Mouse (Mus musculus) liver, postnatal 0 days (tissue): ENCODE results near the gene Brinp2. TPM values are rescaled to one million over a fixed set of nuclear protein-coding genes. Genes with fewer than 3 reads are reported as not detected.
A peak's percentile ranks its signal among the peaks of the same experiment; 100 is the strongest.

Source experiments
- ATAC-seq: fragments of 200-750 bp; cut with Nextera tagmentation; 2 replicates; pipeline ENCODE4 v1.8.0; 2017; ENCODE audit warnings: mild to moderate bottlenecking, moderate library complexity
- DNase-seq: peaks from one replicate; pipeline ENCODE4 v3.0.0-alpha.2; 2016
- H3K27ac ChIP-seq: fragments of 300-500 bp; sonication (generic); 2 replicates; pipeline ENCODE4 v1.5.1; 2014; ENCODE audit warnings: antibody characterized with exemption, moderate library complexity, mild to moderate bottlenecking, low read depth
- H3K27me3 ChIP-seq: fragments of 300-500 bp; sonication (generic); 2 replicates; pipeline ENCODE4 v1.6.1; 2014; ENCODE audit warnings: low read length, control low read depth, mixed read lengths; ENCODE audit not compliant: insufficient read depth
- H3K36me3 ChIP-seq: fragments of 300-500 bp; sonication (generic); replicated peaks from 2 replicates; pipeline ENCODE4 v1.6.1; 2014; ENCODE audit warnings: mild to moderate bottlenecking, control low read depth, low read length, moderate library complexity, mixed read lengths; ENCODE audit not compliant: insufficient read depth
- H3K4me1 ChIP-seq: fragments of 300-500 bp; sonication (generic); 2 replicates; pipeline ENCODE4 v1.6.1; 2014; ENCODE audit warnings: antibody characterized with exemption, mild to moderate bottlenecking, control low read depth; ENCODE audit not compliant: insufficient read depth
- H3K4me2 ChIP-seq: fragments of 300-500 bp; sonication (generic); 2 replicates; pipeline ENCODE4 v1.6.1; 2014; ENCODE audit warnings: low read depth, mild to moderate bottlenecking, low read length, moderate library complexity, mixed read lengths
- H3K4me3 ChIP-seq: fragments of 300-500 bp; sonication (generic); 2 replicates; pipeline ENCODE4 v1.5.1; 2014; ENCODE audit warnings: low read depth, low read length
- H3K9ac ChIP-seq: fragments of 300-500 bp; sonication (generic); replicated peaks from 2 replicates; pipeline ENCODE4 v1.6.1; 2014; ENCODE audit warnings: mild to moderate bottlenecking, moderate library complexity
- H3K9me3 ChIP-seq: fragments of 300-500 bp; sonication (generic); 2 replicates; pipeline ENCODE4 v1.6.1; 2016; ENCODE audit warnings: mild to moderate bottlenecking, control low read depth, low read length, mixed read lengths
- CTCF ChIP-seq: sonication (generic); IDR thresholded peaks from 2 replicates; pipeline ENCODE4 v1.5.1; 2016; ENCODE audit warnings: antibody characterized with exemption, low read depth
- EP300 ChIP-seq: IDR thresholded peaks from 2 replicates; pipeline ENCODE4 v1.6.1; 2016; ENCODE audit warnings: antibody characterized with exemption, low read depth, mild to moderate bottlenecking
- WGBS: fragments of 180-500 bp; shearing (Covaris S2); extraction: QIAGEN DNeasy Blood & Tissue Kit; methylation state at CpG from one replicate; pipeline ENCODE4 v1.1.7; 2014; ENCODE audit not compliant: insufficient replicate concordance; 5-methylcytosine and 5-hydroxymethylcytosine counted together
- polyA plus RNA-seq: library from polyadenylated mRNA; unstranded; fragments of >200 nt; fragmentation: Nextera tagmentation; extraction: Ambion mirVana; gene quantifications from 2 replicates; pipeline ENCODE4 v1.2.1, GENCODE M21; 2015

Brinp2 gene
- polyA plus RNA-seq, 1 experiment from 2014 or later = not detected

- H3K27ac ChIP-seq = no peak overlapping the region; the same call in 1 of the 2 replicates
Measured at GRCm38 (mm10) chr1:158239841-158240240, 116.3 kb downstream of the Brinp2 start.

GRCm38 (mm10) chr1:158238722-158239121, 117.4 kb downstream of the Brinp2 start:
- WGBS = 52% methylated on average over 4 of the region's 4 CpGs
- no peak overlapping the region for H3K9ac ChIP-seq
- no peaks in the 10 kb centered on the region for H3K36me3 ChIP-seq
- no peak for TF ChIP-seq EP300
- peak; percentile 16; the same call in 1 of the 2 replicates for TF ChIP-seq CTCF
- no peaks in the 10 kb centered on the region for H3K4me1 ChIP-seq
- H3K4me2 ChIP-seq = no peak overlapping the region
- H3K9me3 ChIP-seq = no peaks in the 10 kb centered on the region
- DNase-seq (no peak), ATAC-seq (no peak)
- H3K27me3 ChIP-seq = no peaks in the 10 kb centered on the region
- H3K4me3 ChIP-seq = no peak overlapping the region
- H3K27ac ChIP-seq = no peak overlapping the region

More at GRCm38 (mm10) chr1:158239841-158240240, 116.3 kb downstream of the Brinp2 start:
- Histone ChIP-seq H3K4me2 (no peak overlapping the region), H3K4me1 (no peaks in the 10 kb centered on the region), H3K9me3 (no peaks in the 10 kb centered on the region), H3K4me3 (no peak overlapping the region), H3K9ac (no peak overlapping the region), H3K27me3 (no peaks in the 10 kb centered on the region), H3K36me3 (no peaks in the 10 kb centered on the region)
- TF ChIP-seq EP300 = peak; percentile 80
- TF ChIP-seq CTCF = no peak
- peak; percentile 18 for DNase-seq
- WGBS = 60% methylated on average over 2 of the region's 2 CpGs
- ATAC-seq = peak; percentile 89

GRCm38 (mm10) chr1:158228687-158229224, 127.4 kb downstream of the Brinp2 start:
- Histone ChIP-seq H3K36me3 (no peaks in the 10 kb centered on the region), H3K9ac (no peak overlapping the region), H3K4me2 (no peak overlapping the region), H3K4me3 (no peak overlapping the region), H3K4me1 (no peaks in the 10 kb centered on the region), H3K27ac (no peak overlapping the region), H3K27me3 (no peaks in the 10 kb centered on the region), H3K9me3 (no peaks in the 10 kb centered on the region)
- 71% methylated on average over 9 of the region's 9 CpGs for WGBS
- DNase-seq (no peak), ATAC-seq (no peak)
- TF ChIP-seq EP300 = no peak
- TF ChIP-seq CTCF = no peak

GRCm38 (mm10) chr1:158227239-158227638, 128.9 kb downstream of the Brinp2 start:
- Histone ChIP-seq H3K27me3 (no peaks in the 10 kb centered on the region), H3K4me3 (no peak overlapping the region), H3K4me1 (no peaks in the 10 kb centered on the region), H3K9me3 (no peaks in the 10 kb centered on the region), H3K4me2 (no peak overlapping the region), H3K27ac (no peak overlapping the region), H3K36me3 (no peaks in the 10 kb centered on the region), H3K9ac (no peak overlapping the region)
- 72% methylated on average over 2 of the region's 2 CpGs for WGBS
- DNase-seq = no peak
- ATAC-seq = no peak
- TF ChIP-seq CTCF (no peak), EP300 (no peak)

GRCm38 (mm10) chr1:158226689-158227088, 129.4 kb downstream of the Brinp2 start:
- H3K9ac ChIP-seq = no peak overlapping the region
- WGBS = 66% methylated on average over 2 of the region's 2 CpGs

GRCm38 (mm10) chr1:158221048-158221447, 135.1 kb downstream of the Brinp2 start:
- no peak for TF ChIP-seq EP300

More at GRCm38 (mm10) chr1:158226689-158227088, 129.4 kb downstream of the Brinp2 start:
- Histone ChIP-seq H3K27ac (no peak overlapping the region), H3K9me3 (no peaks in the 10 kb centered on the region), H3K4me3 (no peak overlapping the region), H3K4me1 (no peaks in the 10 kb centered on the region), H3K36me3 (no peaks in the 10 kb centered on the region), H3K27me3 (no peaks in the 10 kb centered on the region), H3K4me2 (no peak overlapping the region)
- DNase-seq (no peak), ATAC-seq (no peak)
- TF ChIP-seq EP300 = no peak
- no peak for TF ChIP-seq CTCF

GRCm38 (mm10) chr1:158220148-158220547, 136.0 kb downstream of the Brinp2 start:
- H3K9me3 ChIP-seq = no peaks in the 10 kb centered on the region
- H3K9ac ChIP-seq = no peak overlapping the region
- 75% methylated on average over 4 of the region's 4 CpGs for WGBS
- no peak overlapping the region for H3K4me3 ChIP-seq
- DNase-seq (no peak), ATAC-seq (no peak)
- no peak overlapping the region for H3K4me2 ChIP-seq
- no peaks in the 10 kb centered on the region for H3K27me3 ChIP-seq
- TF ChIP-seq CTCF (no peak), EP300 (no peak)
- no peak overlapping the region for H3K27ac ChIP-seq
- H3K4me1 ChIP-seq = no peaks in the 10 kb centered on the region
- no peaks in the 10 kb centered on the region for H3K36me3 ChIP-seq

More at GRCm38 (mm10) chr1:158221048-158221447, 135.1 kb downstream of the Brinp2 start:
- Histone ChIP-seq H3K9ac (no peak overlapping the region), H3K27me3 (no peaks in the 10 kb centered on the region), H3K4me1 (no peaks in the 10 kb centered on the region), H3K4me3 (no peak overlapping the region), H3K4me2 (no peak overlapping the region), H3K27ac (no peak overlapping the region), H3K9me3 (no peaks in the 10 kb centered on the region), H3K36me3 (no peaks in the 10 kb centered on the region)
- ATAC-seq (no peak), DNase-seq (no peak)
- WGBS = 61% methylated on average over 4 of the region's 4 CpGs
